Mouse (Mus musculus) natural killer cell, adult 2 months (primary cell): ENCODE data around the gene Emc4.

Source experiments
- DNase-seq, 2 experiments: peaks; one replicate each; pipeline ENCODE4 v3.0.0; 2022; ENCODE audit warnings: low spot score in 2 of 2

Gene Emc4

GRCm38 (mm10) chr2:112337211-112337610, 30.6 kb downstream of the Emc4 start:
- no peak for DNase-seq

- no peak for DNase-seq
Measured at GRCm38 (mm10) chr2:112332051-112332898, 35.6 kb downstream of the Emc4 start.

GRCm38 (mm10) chr2:112328069-112328777, 39.6 kb downstream of the Emc4 start:
- DNase-seq, result no peak

GRCm38 (mm10) chr2:112318905-112319304, 48.9 kb downstream of the Emc4 start:
- DNase-seq, result no peak

GRCm38 (mm10) chr2:112318227-112318626, 49.6 kb downstream of the Emc4 start:
- no peak for DNase-seq

GRCm38 (mm10) chr2:112315638-112316037, 52.2 kb downstream of the Emc4 start:
- no peak for DNase-seq
